Mouse (Mus musculus) lung, adult 10 weeks (tissue): ENCODE results near the gene Cyp2a12. TPM values are rescaled to one million over a fixed set of nuclear protein-coding genes. Genes with fewer than 3 reads are reported as not detected.

Experiments used
- polyA plus RNA-seq: library from polyadenylated mRNA; stranded (reverse); fragments of 350-450 nt; fragmentation: Illumina TruSeq; extraction: RNeasy Lipid Tissue Mini Kit (QIAGEN cat#74804); gene quantifications from one replicate; pipeline ENCODE4 v1.2.3, GENCODE M21; 2014; ENCODE audit warnings: low read depth, low replicate concordance; ENCODE audit not compliant: insufficient read depth

The Cyp2a12 gene
- not detected for polyA plus RNA-seq

DNA sequence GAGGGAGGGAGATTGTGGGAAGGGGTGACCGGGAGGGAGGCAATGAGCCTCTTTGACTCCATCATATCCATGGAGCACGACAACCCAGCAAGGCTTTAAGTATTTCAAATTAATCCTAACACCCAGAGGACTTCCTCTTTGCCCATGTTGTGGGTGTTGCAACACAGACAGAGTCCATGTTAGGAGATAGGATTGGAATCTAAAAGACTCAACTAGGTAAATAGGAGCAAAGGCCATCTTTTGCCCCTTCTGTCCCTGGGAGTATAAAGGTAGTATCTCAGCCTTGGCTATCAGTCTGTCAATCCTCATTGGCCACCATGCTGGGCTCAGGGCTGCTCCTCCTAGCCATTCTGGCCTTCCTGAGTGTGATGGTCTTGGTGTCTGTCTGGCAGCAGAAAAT lies at the start of gene Cyp2a12:
Cyp2a12 (plus strand) TSS at position 293 of the 400 bp plus-strand sequence.

Other genes starting within 250 kb of the Cyp2a12 start
- not detected for gene Cyp2g1, start 220.2 kb upstream of the Cyp2a12 start, polyA plus RNA-seq
- gene Cyp2a5, start 193.8 kb upstream of the Cyp2a12 start, polyA plus RNA-seq: 29.1 TPM
- gene Cyp2a22, start 89.7 kb upstream of the Cyp2a12 start, polyA plus RNA-seq: not detected
- gene Cyp2f2, start 90.8 kb downstream of the Cyp2a12 start, polyA plus RNA-seq: 1,698 TPM
- not detected for gene Cyp2t4, start 124.6 kb downstream of the Cyp2a12 start, polyA plus RNA-seq
- 58.1 TPM for gene Egln2, start 137.7 kb downstream of the Cyp2a12 start, polyA plus RNA-seq
- gene Rab4b, start 149.8 kb downstream of the Cyp2a12 start, polyA plus RNA-seq: 40.8 TPM
- not detected for gene Gm21983, start 152.0 kb downstream of the Cyp2a12 start, polyA plus RNA-seq
- 13.1 TPM for gene Mia, start 152.1 kb downstream of the Cyp2a12 start, polyA plus RNA-seq
- 4.4 TPM for gene BC024978, start 166.7 kb downstream of the Cyp2a12 start, polyA plus RNA-seq
- gene Snrpa, start 167.2 kb downstream of the Cyp2a12 start, polyA plus RNA-seq: 42.6 TPM
- 4.7 TPM for gene Itpkc, start 199.6 kb downstream of the Cyp2a12 start, polyA plus RNA-seq
- gene Coq8b, start 203.9 kb downstream of the Cyp2a12 start, polyA plus RNA-seq: 28.4 TPM
- gene Numbl, start 229.4 kb downstream of the Cyp2a12 start, polyA plus RNA-seq: 7.2 TPM